Mouse (Mus musculus): Measurements from ENCODE around the gene Dhcr24.

DNA sequence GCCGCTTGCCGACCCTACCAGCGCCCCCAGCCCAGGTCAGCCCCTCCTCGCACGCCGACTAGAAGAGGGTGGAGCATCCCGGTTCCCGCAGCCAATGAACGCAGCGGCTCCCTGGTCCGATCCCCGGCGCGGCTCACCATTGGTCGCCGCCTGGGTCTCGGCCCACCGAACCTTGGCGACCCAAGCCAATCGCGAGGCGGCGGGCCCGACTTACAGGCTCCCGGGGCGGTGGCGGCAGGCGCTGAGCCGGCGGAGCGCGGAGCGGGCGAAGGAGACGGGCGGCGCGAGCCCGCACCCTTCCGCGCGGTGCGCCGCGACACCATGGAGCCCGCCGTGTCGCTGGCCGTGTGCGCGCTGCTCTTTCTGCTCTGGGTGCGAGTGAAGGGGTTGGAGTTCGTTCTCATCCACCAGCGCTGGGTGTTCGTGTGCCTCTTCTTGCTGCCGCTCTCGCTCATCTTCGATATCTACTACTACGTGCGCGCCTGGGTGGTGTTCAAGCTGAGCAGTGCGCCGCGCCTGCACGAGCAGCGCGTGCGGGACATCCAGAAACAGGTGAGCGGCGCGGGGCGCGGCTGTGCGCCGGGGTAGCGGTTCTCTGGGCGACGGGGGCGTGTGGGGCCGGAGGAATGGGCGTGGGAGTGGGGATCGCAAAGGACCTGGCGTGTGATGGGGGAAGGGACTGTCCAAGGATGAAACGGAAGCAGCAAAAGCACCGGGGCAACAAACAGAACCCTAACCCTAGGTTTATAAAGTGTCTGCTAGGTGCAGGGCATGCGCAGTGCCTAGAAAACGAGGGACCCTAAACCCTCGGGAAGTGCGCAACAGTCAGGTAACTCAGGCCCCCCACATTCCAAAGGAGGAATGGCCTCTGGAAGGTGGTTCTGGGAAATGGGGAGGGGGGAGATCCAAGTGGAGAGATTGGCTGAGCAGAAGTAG lies at the start of gene Dhcr24:
- TF ChIP-seq CTCF (IDR thresholded peaks at IDR 0.05; ENCODE audit: control insufficient read depth, insufficient read depth, insufficient replicate concordance, low read depth, low read length) (no peak), POLR2A (IDR thresholded peaks at IDR 0.05; ENCODE audit: control insufficient read depth, low read depth, low read length) (peak; percentile 58; the same call in 1 of the 2 replicates)

Data from testis, adult 2 months (tissue).